ENCODE assay signal across 9 mouse cellular contexts in the genomic region with DNA sequence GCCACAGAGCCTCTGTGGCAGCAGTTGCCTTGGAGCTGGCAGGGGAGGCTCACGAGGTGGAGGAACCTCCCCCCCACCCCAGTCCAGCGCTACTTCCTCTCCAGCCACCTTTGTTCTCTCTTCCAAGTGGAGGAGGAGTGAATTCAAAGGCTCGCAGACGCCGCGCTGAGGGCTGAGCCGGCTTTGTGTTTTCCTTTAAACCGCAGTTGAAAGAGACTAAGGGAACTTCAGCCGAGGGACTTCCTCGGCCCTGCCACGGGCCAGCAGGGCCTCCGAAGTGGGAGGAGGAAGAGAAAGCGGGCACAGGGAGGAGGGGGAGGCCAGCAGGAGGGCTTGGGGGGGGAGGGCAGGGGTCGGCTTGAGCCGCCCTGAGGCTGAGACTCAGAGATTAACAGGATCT. TPM values are rescaled to one million over a fixed set of nuclear protein-coding genes. Genes with fewer than 3 reads are reported as not detected.
DNase-seq lines count a peak whose midpoint lies in the region; ATAC-seq and TF ChIP-seq lines count a peak whose summit lies in the region.
"Had no signal": no experiment of that assay in that cellular context is flagged by ENCODE, and none has a peak within 500 bp of the region (broad histone marks: within the 10 kb centered on the region; RNA-seq: fewer than 3 reads in every experiment).

No protein-coding gene starts in this region.

- H3K27me3 ChIP-seq in forebrain, postnatal 0 days (ENCODE audit: insufficient read depth, low read length), result no peaks in the 10 kb centered on the region
- peaks cover 78% of the 10 kb centered on the region for H3K27me3 ChIP-seq in limb, embryonic 13.5 days

- 3% methylated on average over 15 of the region's 15 CpGs for WGBS in forebrain, postnatal 0 days
- WGBS in limb, embryonic 13.5 days, result under 1% methylated on average over 15 of the region's 15 CpGs

- ATAC-seq in forebrain, postnatal 0 days, result peak; percentile 48
- 0 out of 2 replicates have a peak, but pooled peaks have one; percentile 8 for ATAC-seq in limb, embryonic 13.5 days (ENCODE audit: low FRiP score, low read depth)

- no peak overlapping the region for H3K4me2 ChIP-seq in forebrain, postnatal 0 days (ENCODE audit: low read depth)
- peak overlapping the region; percentile 47 for H3K4me2 ChIP-seq in limb, embryonic 13.5 days (replicated peaks)

- H3K27ac ChIP-seq in forebrain, postnatal 0 days (ENCODE audit: low read depth, low read length), result no peak overlapping the region
- H3K27ac ChIP-seq in limb, embryonic 13.5 days, result no peak overlapping the region

- peak; percentile 10 to 26 for DNase-seq in lung, adult 18-20 months
- no peak for DNase-seq in lung, postnatal 10 days
- DNase-seq in forebrain, postnatal 0 days, result peak; percentile 39
- DNase-seq in retina, postnatal 1 day, result peak; percentile 76
- DNase-seq in frontal cortex, postnatal 25 days (ENCODE audit: low spot score in 2 of 2), result no peak
- DNase-seq in layer of hippocampus, adult 9-10 months (ENCODE audit: low spot score), result no peak
- DNase-seq in cerebellum, adult 11-12 months, result no peak

- H3K4me3 ChIP-seq in forebrain, postnatal 0 days (ENCODE audit: low read depth, low read length), result no peak overlapping the region
- peak overlapping the region; percentile 5; the same call in 1 of the 2 replicates for H3K4me3 ChIP-seq in limb, embryonic 13.5 days

- TF ChIP-seq CTCF in forebrain, postnatal 0 days (IDR thresholded peaks at IDR 0.05; ENCODE audit: low read depth), result no peak

- H3K4me1 ChIP-seq in forebrain, postnatal 0 days (ENCODE audit: insufficient read depth), result no peaks in the 10 kb centered on the region; the same call in 1 of the 2 replicates
- H3K4me1 ChIP-seq in limb, embryonic 13.5 days, result peaks cover 25% of the 10 kb centered on the region

- H3K36me3 ChIP-seq in forebrain, postnatal 0 days (ENCODE audit: insufficient read depth), result no peaks in the 10 kb centered on the region
- H3K36me3 ChIP-seq in limb, embryonic 13.5 days, result no peaks in the 10 kb centered on the region

- no peaks in the 10 kb centered on the region for H3K9me3 ChIP-seq in forebrain, postnatal 0 days (ENCODE audit: low read length)
- no peaks in the 10 kb centered on the region for H3K9me3 ChIP-seq in limb, embryonic 13.5 days

- no peak overlapping the region for H3K9ac ChIP-seq in forebrain, postnatal 0 days
- H3K9ac ChIP-seq in limb, embryonic 13.5 days, result peak overlapping the region; percentile 31; the same call in 1 of the 2 replicates

RNA-seq across cellular contexts. Expression of a gene that starts 43.0 kb away (rescaled TPM):
- total RNA-seq in forebrain, postnatal 0 days (2014; rRNA removed), result not detected in 2 replicates
- not detected in 2 replicates for polyA plus RNA-seq in forebrain, postnatal 0 days (2015; fragmentation: Nextera tagmentation; extraction: Ambion mirVana)
- not detected in 2 replicates for polyA plus RNA-seq in limb, embryonic 13.5 days (2015; fragmentation: Nextera tagmentation; extraction: Ambion mirVana)
- total RNA-seq: left cerebral cortex, postnatal 25 days had no signal

Comparison
In these comparisons a context has a peak if more than half of its experiments do, and no peak if none do; other contexts are left out.
1. DNase-seq: peak in lung, adult 18-20 months (2 of 2), forebrain, postnatal 0 days (single experiment) and retina, postnatal 1 day (single experiment); none in lung, postnatal 10 days (single experiment), frontal cortex, postnatal 25 days (0 of 2), layer of hippocampus, adult 9-10 months (single experiment) and cerebellum, adult 11-12 months (single experiment).